Mouse (Mus musculus) midbrain, embryonic 16.5 days (tissue): Measurements from ENCODE around the gene Cecr2. TPM values are rescaled to one million over a fixed set of nuclear protein-coding genes. Genes with fewer than 3 reads are reported as not detected.

Experiments
- ATAC-seq: fragments of 200-750 bp; cut with Nextera tagmentation; 2 replicates; pipeline ENCODE4 v1.8.0; 2017; ENCODE audit warnings: moderate TSS enrichment
- H3K27ac ChIP-seq: fragments of 300-500 bp; sonication (generic); 2 replicates; pipeline ENCODE4 v1.5.1; 2014; ENCODE audit warnings: mild to moderate bottlenecking, low read length, mixed read lengths
- H3K27me3 ChIP-seq: fragments of 300-500 bp; sonication (generic); 2 replicates; pipeline ENCODE4 v1.6.1; 2014; ENCODE audit warnings: low read depth, low read length, mixed read lengths; ENCODE audit not compliant: control insufficient read depth, insufficient read depth
- H3K36me3 ChIP-seq: fragments of 300-500 bp; sonication (generic); 2 replicates; pipeline ENCODE4 v1.6.1; 2014; ENCODE audit warnings: mild to moderate bottlenecking, low read length, moderate library complexity, mixed read lengths; ENCODE audit not compliant: control insufficient read depth, insufficient read depth
- H3K4me1 ChIP-seq: fragments of 300-500 bp; sonication (generic); 2 replicates; pipeline ENCODE4 v1.6.1; 2014; ENCODE audit warnings: mild to moderate bottlenecking, low read length, mixed read lengths; ENCODE audit not compliant: control insufficient read depth, insufficient read depth
- H3K4me2 ChIP-seq: fragments of 300-500 bp; sonication (generic); 2 replicates; pipeline ENCODE4 v1.6.1; 2014; ENCODE audit warnings: mild to moderate bottlenecking, low read length, mixed read lengths
- H3K4me3 ChIP-seq: fragments of 300-500 bp; sonication (generic); 2 replicates; pipeline ENCODE4 v1.5.1; 2014; ENCODE audit warnings: low read depth, mild to moderate bottlenecking, low read length, moderate library complexity, mixed read lengths
- H3K9ac ChIP-seq: fragments of 300-500 bp; sonication (generic); 2 replicates; pipeline ENCODE4 v1.6.1; 2014; ENCODE audit warnings: low read depth, low read length, mixed read lengths
- H3K9me3 ChIP-seq: fragments of 300-500 bp; sonication (generic); replicated peaks from 2 replicates; pipeline ENCODE4 v1.6.1; 2014; ENCODE audit warnings: mild to moderate bottlenecking, low read length, mixed read lengths; ENCODE audit not compliant: control insufficient read depth, poor library complexity, severe bottlenecking
- WGBS: fragments of 180-500 bp; shearing (Covaris S2); extraction: QIAGEN DNeasy Blood & Tissue Kit; methylation state at CpG from one replicate; pipeline ENCODE4 v1.1.7; 2014; 5-methylcytosine and 5-hydroxymethylcytosine counted together
- polyA plus RNA-seq: library from polyadenylated mRNA; unstranded; fragments of >200 nt; fragmentation: Nextera tagmentation; extraction: Ambion mirVana; gene quantifications from 2 replicates; pipeline ENCODE4 v1.2.1, GENCODE M21; 2015

Gene Cecr2
- polyA plus RNA-seq, 1 experiment from 2014 or later = 1.3 TPM

DNA sequence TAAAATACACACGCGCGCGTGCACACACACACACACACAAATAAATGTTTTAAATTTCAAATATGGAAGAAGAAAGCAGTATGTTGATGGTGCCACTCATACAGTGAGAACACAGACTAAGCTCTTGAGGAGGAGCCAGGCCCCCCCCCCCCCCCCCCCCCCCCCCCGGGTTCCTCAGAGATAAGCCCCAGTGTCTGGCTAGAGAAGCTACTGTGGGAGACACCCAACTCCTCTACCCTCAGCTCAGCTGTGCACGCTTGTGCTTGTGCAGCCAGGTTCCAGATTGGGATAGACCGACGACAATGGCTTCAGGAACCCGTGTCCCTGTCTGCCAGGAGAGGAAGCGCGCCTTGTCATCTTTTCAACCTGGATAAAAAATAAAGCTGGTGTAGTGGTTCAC lies 124.0 kb downstream of the Cecr2 start:
- Histone ChIP-seq H3K9ac (no peak overlapping the region), H3K4me2 (no peak overlapping the region), H3K27ac (no peak overlapping the region), H3K27me3 (no peaks in the 10 kb centered on the region), H3K4me1 (no peaks in the 10 kb centered on the region), H3K4me3 (no peak overlapping the region), H3K36me3 (peaks cover 25% of the 10 kb centered on the region), H3K9me3 (no peaks in the 10 kb centered on the region)
- ATAC-seq = no peak
- 91% methylated on average over 10 of the region's 11 CpGs for whole genome bisulfite sequencing

DNA sequence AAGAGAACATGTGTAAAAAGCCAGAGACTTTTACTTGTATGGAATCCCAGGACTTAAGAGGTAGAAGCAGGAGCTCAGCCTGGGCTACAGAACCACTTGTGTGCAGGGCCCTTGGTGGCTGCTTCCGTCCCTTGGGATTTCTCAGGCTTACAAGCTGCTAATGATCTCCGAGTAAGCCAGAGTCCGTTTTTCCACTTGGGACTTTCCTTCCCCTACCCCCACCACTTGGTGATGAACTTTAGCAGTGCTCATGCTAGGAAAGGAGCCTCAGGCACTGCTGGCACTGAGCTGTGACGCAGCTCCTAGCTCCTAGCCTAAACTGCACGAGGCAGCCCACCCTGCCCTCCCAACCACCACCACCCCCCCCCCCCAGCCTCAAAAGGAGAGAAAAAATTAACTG lies 124.5 kb downstream of the Cecr2 start:
- Histone ChIP-seq H3K27me3 (no peaks in the 10 kb centered on the region), H3K9ac (no peak overlapping the region), H3K9me3 (no peaks in the 10 kb centered on the region), H3K4me1 (no peaks in the 10 kb centered on the region), H3K4me3 (no peak overlapping the region), H3K4me2 (no peak overlapping the region), H3K27ac (no peak overlapping the region), H3K36me3 (peaks cover 29% of the 10 kb centered on the region)
- ATAC-seq = no peak
- WGBS = 72% methylated on average over 5 of the region's 5 CpGs

DNA sequence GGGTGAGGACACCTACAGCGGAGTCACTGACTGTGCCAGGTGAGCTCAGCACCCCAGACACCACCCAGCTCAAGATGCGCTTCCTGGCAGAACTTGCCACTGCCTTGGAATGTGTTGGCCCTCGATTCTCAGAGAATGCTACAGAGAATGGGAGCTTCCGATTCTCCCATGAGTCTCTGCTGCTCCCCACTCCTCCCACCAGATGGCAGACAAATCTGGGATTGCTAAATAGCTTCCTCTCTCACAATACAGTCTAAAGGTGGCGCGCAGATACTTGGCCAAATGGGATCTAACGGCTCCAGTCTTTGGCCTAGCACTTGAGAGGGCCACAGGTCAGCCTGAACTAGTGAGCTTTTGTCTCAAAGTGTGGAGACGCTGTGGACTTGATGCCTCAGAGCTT lies 126.8 kb downstream of the Cecr2 start:
- H3K4me1 ChIP-seq = no peaks in the 10 kb centered on the region
- no peak overlapping the region for H3K4me3 ChIP-seq
- ATAC-seq = no peak
- H3K27me3 ChIP-seq = no peaks in the 10 kb centered on the region
- WGBS = 83% methylated on average over 8 of the region's 8 CpGs
- no peak overlapping the region for H3K27ac ChIP-seq
- H3K9me3 ChIP-seq = no peaks in the 10 kb centered on the region
- no peak overlapping the region for H3K9ac ChIP-seq
- H3K36me3 ChIP-seq = peaks cover 39% of the 10 kb centered on the region
- H3K4me2 ChIP-seq = no peak overlapping the region

DNA sequence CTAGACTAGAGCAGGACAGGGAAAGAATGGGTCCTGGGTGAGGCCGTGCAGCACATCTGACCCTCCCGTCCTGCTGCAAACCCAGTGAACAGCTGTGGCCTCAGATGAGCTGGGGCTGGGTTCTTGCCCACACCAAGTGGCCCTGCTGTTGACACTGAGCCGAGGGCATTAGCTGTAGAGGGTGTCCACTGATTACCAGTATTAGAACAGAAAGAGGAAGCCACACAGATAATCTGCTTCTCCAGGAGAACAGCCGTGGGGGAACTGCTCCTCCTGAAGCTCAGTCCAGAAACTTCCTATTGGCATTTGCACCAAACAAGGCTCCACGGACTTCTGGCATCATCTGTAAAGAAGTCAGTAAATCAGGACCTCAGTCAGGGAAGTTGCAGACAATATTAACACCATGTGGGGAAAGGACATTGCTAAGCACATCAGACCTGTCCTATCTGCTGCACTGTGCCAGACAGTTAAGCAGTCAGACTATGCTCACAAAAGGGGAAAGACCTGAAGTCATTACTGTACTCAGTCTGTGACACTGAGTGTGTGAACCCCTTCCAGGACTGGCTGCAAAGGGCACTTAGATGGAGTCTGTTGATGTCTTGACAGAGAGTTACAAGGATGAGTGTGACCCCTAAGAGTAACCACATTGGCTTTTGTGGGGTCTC lies 129.4 kb downstream of the Cecr2 start:
- 88% methylated on average over 5 of the region's 5 CpGs for WGBS
- no peak for ATAC-seq
- peaks cover 55% of the 10 kb centered on the region for H3K36me3 ChIP-seq

DNA sequence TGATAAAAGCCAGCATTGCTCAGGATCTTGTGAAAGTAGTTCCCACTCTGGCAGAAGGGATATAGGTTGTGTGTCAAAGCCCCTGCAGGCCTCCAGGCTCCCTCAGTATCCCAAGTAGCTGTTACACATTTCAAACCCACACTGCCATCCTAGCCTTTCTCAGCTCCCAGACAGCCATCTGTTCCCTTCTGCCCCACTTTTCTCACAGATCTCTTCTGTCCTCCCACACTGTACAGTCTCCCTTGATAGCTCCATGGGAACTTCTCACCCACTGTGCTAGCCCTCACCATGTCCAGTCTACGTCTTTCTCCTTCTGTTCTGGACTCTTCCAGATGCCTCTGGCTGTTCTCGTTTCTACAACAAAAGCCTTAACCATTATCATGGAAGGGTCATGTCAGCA lies 129.9 kb downstream of the Cecr2 start:
- no peak overlapping the region for H3K27ac ChIP-seq
- no peak for ATAC-seq
- H3K4me2 ChIP-seq = no peak overlapping the region
- no peaks in the 10 kb centered on the region for H3K4me1 ChIP-seq
- no peak overlapping the region for H3K9ac ChIP-seq
- H3K27me3 ChIP-seq = no peaks in the 10 kb centered on the region
- H3K36me3 ChIP-seq = peaks cover 59% of the 10 kb centered on the region
- H3K9me3 ChIP-seq = no peaks in the 10 kb centered on the region
- no peak overlapping the region for H3K4me3 ChIP-seq
- 85% methylated on average over 2 of the region's 2 CpGs for WGBS

More for the DNA sequence above, 129.4 kb downstream of the Cecr2 start:
- H3K27me3 ChIP-seq = no peaks in the 10 kb centered on the region
- no peak overlapping the region for H3K4me3 ChIP-seq
- H3K27ac ChIP-seq = no peak overlapping the region
- no peaks in the 10 kb centered on the region for H3K9me3 ChIP-seq
- H3K9ac ChIP-seq = no peak overlapping the region
- no peaks in the 10 kb centered on the region for H3K4me1 ChIP-seq
- H3K4me2 ChIP-seq = no peak overlapping the region

DNA sequence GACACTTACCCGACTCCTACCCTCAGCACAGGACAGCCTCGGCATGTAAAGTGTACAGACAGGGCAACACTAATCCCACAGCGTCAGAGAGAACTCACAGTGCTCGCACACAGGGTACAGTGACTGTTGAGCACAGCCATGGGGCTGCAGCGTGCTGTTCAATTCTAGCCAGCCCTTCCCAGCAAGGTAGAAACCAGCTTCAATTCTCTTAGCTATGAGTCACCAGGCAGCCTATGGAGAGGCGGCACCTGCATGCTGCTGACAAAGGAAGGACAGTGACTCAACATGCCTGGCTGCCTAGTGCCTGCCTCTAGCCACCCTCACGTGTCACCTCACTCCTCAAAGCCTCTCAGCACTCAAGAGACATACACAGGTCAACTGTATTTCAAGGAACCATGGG lies 131.8 kb downstream of the Cecr2 start:
- Histone ChIP-seq H3K27me3 (no peaks in the 10 kb centered on the region), H3K9me3 (no peaks in the 10 kb centered on the region), H3K4me3 (no peak overlapping the region), H3K9ac (no peak overlapping the region), H3K4me1 (no peaks in the 10 kb centered on the region), H3K4me2 (no peak overlapping the region), H3K36me3 (peaks cover 59% of the 10 kb centered on the region), H3K27ac (no peak overlapping the region)
- no peak for ATAC-seq
- 94% methylated on average over 7 of the region's 7 CpGs for WGBS

DNA sequence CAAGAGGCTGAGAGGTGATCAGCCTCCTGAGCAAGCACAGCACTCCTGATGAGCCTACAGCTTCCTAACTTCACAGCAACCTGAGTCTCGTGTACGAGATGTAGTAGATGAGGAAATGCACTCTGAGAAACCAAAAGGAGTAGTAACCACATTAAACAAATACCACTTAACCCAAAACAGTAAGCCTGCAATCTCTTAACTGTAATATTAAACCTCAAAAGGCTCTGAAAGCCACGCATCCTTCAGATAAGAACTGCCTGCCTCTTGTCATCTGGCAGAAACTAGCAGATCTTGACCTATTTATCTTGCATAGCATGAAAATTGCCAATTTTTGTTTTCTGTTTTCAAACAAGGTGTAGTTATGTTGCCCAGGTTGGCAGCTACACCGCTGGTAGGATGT lies 132.7 kb downstream of the Cecr2 start:
- no peak overlapping the region for H3K27ac ChIP-seq
- no peak for ATAC-seq
- no peaks in the 10 kb centered on the region for H3K27me3 ChIP-seq
- no peaks in the 10 kb centered on the region for H3K4me1 ChIP-seq
- H3K9me3 ChIP-seq = no peaks in the 10 kb centered on the region
- 95% methylated on average over 4 of the region's 4 CpGs for WGBS
- no peak overlapping the region for H3K4me2 ChIP-seq
- no peak overlapping the region for H3K4me3 ChIP-seq
- H3K36me3 ChIP-seq = peaks cover 59% of the 10 kb centered on the region
- H3K9ac ChIP-seq = no peak overlapping the region

DNA sequence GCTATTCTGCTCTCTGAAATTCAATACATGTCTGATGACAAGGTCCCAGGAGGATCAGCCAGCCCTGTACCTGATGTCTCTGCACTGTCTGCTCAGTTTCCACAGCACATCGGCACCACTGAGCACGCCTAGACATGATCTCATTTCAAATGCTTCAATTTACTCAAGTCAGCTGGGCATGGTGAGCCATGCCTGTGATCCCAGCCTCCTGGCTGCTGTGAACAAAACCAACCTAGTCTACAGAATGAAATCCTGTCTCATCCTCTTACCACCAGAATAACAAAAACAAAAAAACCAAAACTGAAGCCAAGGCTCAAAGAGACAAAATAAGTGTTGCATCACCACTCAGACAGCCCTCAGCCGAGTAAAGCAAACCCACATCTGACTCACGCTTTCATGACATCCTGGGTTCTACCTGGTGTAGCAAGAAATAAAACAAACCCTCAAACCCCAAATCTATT lies 133.4 kb downstream of the Cecr2 start:
- Histone ChIP-seq H3K4me3 (no peak overlapping the region), H3K4me1 (no peaks in the 10 kb centered on the region), H3K27me3 (no peaks in the 10 kb centered on the region), H3K9ac (no peak overlapping the region), H3K4me2 (no peak overlapping the region), H3K27ac (no peak overlapping the region), H3K9me3 (no peaks in the 10 kb centered on the region), H3K36me3 (peaks cover 58% of the 10 kb centered on the region)
- WGBS = 88% methylated on average over 4 of the region's 4 CpGs
- no peak for ATAC-seq

DNA sequence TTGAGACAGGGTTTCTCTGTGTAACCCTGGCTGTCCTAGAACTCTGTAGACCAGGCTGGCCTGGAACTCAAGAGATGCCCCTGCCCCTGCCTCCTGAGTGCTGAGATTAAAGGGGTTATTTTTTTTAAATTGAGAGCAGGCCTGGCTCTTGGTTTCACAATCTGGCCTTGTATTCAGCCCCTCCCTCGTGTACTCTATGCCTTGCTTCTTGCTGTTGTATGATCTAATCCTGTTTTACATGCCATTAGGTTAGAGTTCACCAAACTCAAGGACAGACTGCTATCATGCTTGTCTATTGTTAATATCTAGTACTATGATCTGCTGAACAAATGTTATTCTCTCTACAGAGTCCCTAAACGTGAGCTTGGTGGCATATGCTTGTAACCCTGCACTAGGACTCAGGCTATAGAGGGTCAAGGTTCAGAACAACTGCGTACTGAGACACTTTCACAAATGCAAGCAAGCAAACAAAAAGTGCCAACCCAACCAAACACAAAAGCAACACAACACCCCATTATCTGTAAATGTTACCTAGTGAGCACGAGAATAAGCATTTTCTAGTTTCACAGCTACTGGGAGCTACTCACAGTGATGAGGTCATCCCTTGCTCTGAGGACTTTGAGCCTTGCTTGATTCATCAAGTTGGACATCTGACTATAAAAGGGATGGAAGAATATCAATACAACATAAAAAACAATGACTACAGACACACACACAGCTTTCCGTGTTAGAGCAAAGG lies 141.0 kb downstream of the Cecr2 start:
- Histone ChIP-seq H3K4me3 (no peak overlapping the region), H3K9ac (no peak overlapping the region), H3K9me3 (no peaks in the 10 kb centered on the region), H3K4me1 (no peaks in the 10 kb centered on the region), H3K27ac (no peak overlapping the region), H3K4me2 (no peak overlapping the region), H3K36me3 (peaks cover 52% of the 10 kb centered on the region), H3K27me3 (no peaks in the 10 kb centered on the region)
- no peak for ATAC-seq
- WGBS = 87% methylated on average over 5 of the region's 5 CpGs
